Mouse (Mus musculus) thymus, postnatal 0 days (tissue): ENCODE measurements around the gene Gkn2. TPM values are rescaled to one million over a fixed set of nuclear protein-coding genes. Genes with fewer than 3 reads are reported as not detected.
A peak's percentile ranks its signal among the peaks of the same experiment; 100 is the strongest.

Source experiments
- DNase-seq: peaks from one replicate; pipeline ENCODE4 v3.0.0-alpha.2; 2015; ENCODE audit warnings: low spot score
- polyA plus RNA-seq: library from polyadenylated mRNA; unstranded; fragments of >200 nt; fragmentation: Nextera tagmentation; extraction: Ambion mirVana; gene quantifications from 2 replicates; pipeline ENCODE4 v1.2.1, GENCODE M21; 2015

The Gkn2 gene
- polyA plus RNA-seq, 1 experiment from 2014 or later: 0.96 TPM

DNA sequence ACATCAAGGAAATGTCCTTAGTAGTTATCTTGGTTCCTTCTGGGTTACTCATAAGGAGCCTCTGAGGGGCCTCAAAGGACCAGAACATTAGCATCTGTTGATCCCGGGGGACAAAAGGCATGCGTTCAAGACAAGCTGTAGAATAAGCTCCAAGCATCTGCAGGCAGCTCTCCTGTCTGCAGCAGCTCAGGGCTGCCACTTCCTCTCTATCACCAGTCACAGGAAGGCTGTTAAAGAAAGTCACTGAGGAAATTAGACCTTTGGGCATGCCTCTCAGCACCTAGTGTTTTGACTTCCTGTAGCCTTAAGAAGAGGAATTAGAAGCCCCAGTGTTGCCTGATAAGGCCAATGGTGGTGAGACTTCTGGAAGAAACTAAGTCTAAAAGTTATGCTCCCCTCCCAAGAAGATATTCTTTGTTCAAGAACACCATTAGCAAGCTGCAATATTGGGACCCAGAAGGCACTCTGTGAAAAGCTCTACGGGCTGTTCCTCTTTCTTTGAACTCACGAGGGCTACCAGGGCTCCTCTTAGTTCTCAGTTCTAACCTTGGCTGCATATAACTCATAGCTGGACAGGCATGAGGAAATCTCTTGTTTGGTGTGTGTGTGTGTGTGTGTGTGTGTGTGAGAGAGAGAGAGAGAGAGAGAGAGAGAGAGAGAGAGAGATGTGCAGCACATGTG lies 26.9 kb downstream of the Gkn2 start:
- peak; percentile 71 for DNase-seq

DNA sequence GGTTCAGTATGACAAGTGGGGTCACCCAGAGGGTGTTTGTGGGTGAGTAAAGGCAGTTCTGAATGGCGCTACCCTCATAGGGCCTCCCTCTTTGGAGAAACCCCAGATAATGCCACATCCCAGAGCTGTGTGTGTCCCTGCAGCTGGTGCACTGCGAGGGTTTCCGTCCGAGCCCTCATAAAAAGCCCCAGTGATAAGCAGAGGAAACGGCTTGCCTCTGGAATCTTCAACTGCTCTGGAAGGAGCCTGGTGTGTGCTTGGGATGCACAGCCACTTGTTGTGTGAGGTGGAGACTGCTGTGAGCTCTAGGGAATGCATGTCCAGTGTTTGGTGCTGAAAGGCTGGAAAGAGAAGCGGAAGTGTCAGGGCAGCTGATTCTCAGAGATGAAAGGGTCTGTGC lies 28.3 kb downstream of the Gkn2 start:
- no peak for DNase-seq

DNA sequence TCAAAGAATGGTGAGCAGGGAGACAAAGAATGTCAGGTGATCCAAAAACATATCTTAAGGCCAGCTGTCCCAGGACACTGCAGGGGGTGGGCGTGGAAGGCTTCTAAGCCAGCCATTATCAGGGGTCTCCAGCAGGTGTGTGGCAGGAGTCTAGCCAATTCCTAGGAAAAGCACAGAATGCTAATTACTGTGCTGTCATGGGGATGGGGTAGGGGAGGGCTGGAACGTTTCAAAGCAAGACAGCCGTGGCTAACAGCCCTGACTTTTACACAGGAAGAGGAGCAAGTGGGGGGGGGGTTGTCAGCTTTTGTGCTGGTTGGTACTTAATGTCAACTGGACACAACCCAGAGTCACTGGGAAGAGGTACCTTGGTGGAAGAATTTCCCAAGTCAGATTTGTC lies 38.9 kb downstream of the Gkn2 start:
- no peak for DNase-seq

DNA sequence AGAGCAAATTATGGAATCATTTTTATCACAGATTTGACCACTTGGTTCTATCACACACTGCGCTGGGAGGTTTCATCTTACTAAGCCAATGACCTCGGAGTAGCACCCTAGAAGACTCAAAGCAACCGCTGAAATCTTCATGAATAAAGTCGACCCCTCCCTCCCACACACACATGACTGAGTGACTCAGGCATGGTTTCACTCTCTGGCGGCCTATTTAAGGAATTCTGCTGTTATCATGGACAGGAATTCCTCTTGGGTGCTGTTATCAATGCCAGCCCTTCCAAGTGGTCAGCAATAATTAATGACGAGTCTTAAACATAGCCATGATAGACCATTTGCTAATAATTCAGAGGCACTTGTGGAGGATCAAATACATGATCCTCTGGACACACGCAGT lies 49.1 kb downstream of the Gkn2 start:
- DNase-seq: no peak

DNA sequence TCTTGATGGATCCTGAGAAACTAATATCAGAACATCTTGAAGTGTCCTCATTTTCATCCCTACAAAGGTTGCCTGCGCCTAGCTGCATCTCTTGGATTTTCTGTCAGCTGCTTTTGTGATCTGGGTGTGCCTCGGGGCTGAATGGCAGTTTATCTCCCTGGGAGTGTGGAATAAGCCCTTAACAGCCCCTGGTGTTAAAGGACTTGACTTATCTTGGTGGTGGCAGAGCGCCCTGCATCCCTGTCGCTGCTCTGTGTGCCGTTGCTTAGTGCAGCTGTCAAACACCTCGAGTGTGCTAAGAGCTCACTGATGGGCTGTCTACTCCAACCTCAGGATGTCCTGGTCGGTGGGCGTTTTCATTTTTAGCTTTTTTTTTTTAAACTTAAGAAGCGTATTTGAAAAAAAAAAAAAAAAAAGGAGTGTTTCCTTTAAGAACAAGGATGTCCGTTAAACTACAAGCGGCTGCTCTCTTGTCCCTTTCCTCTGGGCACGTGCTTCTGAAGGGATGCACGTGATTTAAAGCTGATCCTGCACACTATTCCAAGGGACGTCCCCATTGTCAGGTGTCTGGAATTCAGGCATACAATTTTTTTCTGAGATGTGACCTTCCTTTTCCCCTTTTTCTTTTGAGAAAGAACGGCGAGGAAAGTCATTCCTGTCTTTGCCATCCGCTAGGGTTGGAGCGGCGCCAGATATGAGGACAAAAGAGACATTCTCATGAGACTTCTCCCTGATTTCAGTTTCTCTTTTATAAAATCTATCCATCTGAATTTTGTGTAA lies 51.1 kb downstream of the Gkn2 start:
- no peak for DNase-seq

DNA sequence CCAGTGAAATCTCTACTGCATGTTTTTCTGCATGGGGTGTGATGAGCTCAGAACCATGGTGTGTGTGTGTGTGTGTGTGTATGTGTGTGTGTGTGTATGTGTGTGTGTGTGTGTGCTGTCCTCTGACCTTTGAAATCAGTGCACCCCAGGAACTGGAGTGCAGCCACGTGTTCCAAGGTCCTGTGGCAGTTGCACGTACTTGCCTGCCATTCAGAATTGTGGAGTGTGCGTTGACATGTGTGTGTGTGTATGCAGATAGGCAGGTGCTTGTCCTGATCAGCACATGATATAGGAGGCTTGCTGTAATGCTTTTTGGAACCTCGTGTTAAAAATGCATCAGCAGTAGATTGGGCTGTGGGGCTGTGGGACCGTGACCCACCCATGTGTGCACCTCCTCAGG lies 53.8 kb downstream of the Gkn2 start:
- DNase-seq: no peak

DNA sequence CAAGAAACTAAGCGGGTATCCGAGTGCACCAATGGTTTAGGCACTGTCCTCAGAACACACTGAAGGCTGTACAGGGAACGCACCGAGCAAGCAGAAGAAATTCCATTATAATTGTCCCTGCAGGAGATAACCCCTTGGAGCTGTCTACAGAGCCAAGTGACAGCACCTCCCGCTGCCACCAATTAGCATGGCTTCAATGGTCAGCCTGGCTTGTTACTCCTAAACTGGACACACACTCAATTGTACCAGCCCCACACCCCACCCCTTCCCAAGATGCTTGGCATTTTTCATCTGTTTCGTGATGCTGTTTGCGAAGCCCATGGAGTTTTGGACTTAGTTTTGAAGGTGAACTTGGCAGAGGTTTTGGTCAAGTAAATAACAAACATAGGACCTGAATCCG lies 54.5 kb downstream of the Gkn2 start:
- no peak for DNase-seq

DNA sequence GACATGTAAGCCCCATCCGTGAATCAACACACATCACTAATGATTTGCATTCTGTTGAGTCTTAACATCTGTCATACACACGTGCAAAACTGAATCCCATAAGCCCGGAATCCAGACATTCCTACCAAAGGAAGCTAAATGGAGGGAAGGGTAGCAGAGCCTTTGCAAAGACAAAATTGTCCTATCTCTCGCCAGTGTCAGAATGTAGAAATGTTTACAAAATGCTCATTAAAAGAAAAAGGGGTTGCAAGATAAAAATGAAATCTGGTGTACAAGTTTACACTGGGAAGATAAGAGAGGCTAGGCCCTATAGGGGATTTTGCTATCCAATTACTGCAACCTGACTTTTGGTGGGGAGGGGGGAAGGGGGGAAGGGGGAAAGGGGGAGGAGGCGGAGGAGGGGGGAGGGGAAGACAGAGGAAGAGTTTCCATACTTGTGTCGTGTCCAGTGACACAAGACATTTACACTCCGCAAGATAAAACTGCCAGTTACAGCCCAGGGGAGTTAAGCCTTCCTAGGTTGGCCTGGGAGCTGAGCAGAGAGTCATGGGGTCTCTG lies 55.4 kb downstream of the Gkn2 start, which contains the start of gene Bmp10:
TSS of gene Bmp10 (plus strand) at position 508 of the 558 bp plus-strand sequence.
- DNase-seq: no peak

Other genes with a start within 250 kb of the Gkn2 start
- 0.61 and 0.75 TPM in 2 replicates for gene Antxr1, start 37.5 kb upstream of the Gkn2 start, polyA plus RNA-seq
- 0.49 and 0.53 TPM in 2 replicates for gene Gkn1, start 22.4 kb upstream of the Gkn2 start, polyA plus RNA-seq
- 0.15 TPM in 1 of 2 replicates, not detected in the other for gene Gkn3, start 15.6 kb downstream of the Gkn2 start, polyA plus RNA-seq
- not detected in 2 replicates for gene Bmp10, start 55.6 kb downstream of the Gkn2 start, polyA plus RNA-seq
- gene Arhgap25, start 159.9 kb downstream of the Gkn2 start, polyA plus RNA-seq: 34.5 and 34.6 TPM in 2 replicates
- 0.07 and 0.21 TPM in 2 replicates for gene Prokr1, start 217.4 kb downstream of the Gkn2 start, polyA plus RNA-seq